Mouse (Mus musculus): ENCODE results near the gene Mrpl52.

The Mrpl52 gene

GRCm38 (mm10) chr14:54432837-54433830, 6.4 kb downstream of the Mrpl52 start:
- peak; percentile 68 for DNase-seq (ENCODE audit: low read depth)

- DNase-seq (ENCODE audit: low read depth): no peak
These were observed 7.3 kb downstream of the Mrpl52 start for GRCm38 (mm10) chr14:54433941-54434531.

GRCm38 (mm10) chr14:54435194-54435918, 8.6 kb downstream of the Mrpl52 start:
- peak; percentile 35 for DNase-seq (ENCODE audit: low read depth)

GRCm38 (mm10) chr14:54439155-54439554, 12.4 kb downstream of the Mrpl52 start:
- no peak for DNase-seq (ENCODE audit: low read depth)

- no peak for DNase-seq (ENCODE audit: low read depth)
These were observed 12.9 kb downstream of the Mrpl52 start for GRCm38 (mm10) chr14:54439610-54440009.

- DNase-seq (ENCODE audit: low read depth): no peak
These were observed 13.8 kb downstream of the Mrpl52 start for GRCm38 (mm10) chr14:54440538-54440937.

- no peak for DNase-seq (ENCODE audit: low read depth)
These were observed 14.7 kb downstream of the Mrpl52 start for GRCm38 (mm10) chr14:54441365-54441764.

DNA sequence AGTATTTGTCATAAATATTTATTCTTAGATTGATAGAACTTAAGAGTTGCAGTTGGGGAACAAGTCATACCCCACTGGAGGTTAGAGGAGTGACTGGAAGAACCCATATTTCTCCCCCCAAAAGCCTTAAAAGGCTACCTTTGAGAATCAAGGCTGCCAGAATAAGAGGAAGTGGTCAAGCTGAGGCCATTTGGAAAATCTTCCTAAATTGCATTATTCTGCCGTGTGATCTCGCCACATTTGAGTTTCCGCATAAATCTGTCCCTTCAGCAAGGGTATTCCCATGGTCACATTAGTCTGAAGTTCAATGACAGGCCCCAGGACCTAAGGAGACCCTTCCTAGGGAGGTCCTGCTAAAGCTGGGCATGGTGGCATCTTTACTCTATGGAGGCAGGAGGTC, 15.8 kb downstream of the Mrpl52 start:
- DNase-seq (ENCODE audit: low read depth): peak; percentile 26

- no peak for DNase-seq (ENCODE audit: low read depth)
These were observed 16.5 kb downstream of the Mrpl52 start for GRCm38 (mm10) chr14:54443196-54443595.

- DNase-seq (ENCODE audit: low read depth): no peak
These were observed 17.3 kb downstream of the Mrpl52 start for GRCm38 (mm10) chr14:54443712-54444618.

- DNase-seq (ENCODE audit: low read depth): no peak
These were observed 18.8 kb downstream of the Mrpl52 start for GRCm38 (mm10) chr14:54445476-54445875.

DNA sequence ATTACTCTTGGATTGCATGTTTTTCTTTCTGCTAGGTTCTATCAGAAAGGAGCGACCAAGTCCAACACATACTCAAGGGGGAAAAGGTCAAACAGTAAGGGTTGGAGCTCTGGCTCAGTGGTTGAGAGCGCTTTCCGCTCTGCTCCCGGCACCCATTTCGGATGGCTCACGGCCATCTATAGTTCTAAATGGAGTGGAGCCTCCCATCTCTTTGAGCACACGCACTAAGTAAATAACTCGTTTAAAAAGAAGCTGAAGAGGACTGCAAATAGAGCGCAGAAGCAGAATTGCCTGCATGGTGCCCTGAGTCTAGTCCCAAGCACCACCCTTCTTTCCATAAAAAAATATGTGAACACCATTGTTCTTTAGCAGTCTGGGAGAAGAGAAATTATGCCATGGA, 26.9 kb downstream of the Mrpl52 start:
- no peak for DNase-seq (ENCODE audit: low read depth)

DNA sequence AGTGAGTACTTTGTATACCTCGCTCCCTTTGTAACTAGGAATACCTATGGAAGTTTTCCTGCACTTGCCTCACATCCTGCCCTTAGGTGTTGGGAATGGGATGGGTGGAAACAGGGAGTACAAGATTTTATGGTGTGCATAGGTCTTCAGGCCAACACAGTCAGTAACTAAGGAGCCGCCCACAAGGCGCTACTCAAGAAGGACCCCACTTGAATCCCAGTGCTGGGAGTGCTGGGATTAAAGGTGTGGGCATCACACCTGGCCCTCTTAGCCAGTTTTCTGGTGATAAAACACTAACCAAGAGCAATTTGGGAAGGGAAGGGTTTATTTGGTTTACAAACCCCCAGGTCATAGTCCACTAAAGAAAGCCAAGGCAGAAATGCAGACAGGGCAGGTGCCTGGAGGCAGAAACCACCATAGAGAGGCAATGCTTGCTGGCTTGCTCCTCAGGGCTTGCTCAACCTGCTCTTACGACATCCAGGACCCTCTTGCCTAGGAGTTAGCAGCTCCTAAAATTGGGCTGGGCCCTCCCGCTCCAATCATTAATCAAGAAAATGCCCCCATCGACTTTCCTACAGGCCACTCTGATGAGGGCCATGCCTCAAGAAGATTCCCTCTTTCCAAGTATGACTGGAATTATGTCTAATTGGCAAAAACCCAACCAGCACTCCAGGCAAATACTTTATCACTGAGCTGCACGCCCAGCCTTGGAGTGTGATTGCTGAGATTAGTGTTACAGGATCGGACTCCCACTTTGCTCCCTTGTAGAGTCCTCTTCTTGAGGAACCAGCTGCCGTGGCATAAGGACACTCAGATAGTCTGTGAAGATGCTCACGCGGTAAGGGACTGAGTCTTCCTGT, 28.2 kb downstream of the Mrpl52 start:
- no peak for DNase-seq (ENCODE audit: low read depth)

GRCm38 (mm10) chr14:54457907-54458569, 31.3 kb downstream of the Mrpl52 start:
- DNase-seq (ENCODE audit: low read depth): no peak

GRCm38 (mm10) chr14:54462146-54462545, 35.4 kb downstream of the Mrpl52 start:
- DNase-seq (ENCODE audit: low read depth): no peak

DNA sequence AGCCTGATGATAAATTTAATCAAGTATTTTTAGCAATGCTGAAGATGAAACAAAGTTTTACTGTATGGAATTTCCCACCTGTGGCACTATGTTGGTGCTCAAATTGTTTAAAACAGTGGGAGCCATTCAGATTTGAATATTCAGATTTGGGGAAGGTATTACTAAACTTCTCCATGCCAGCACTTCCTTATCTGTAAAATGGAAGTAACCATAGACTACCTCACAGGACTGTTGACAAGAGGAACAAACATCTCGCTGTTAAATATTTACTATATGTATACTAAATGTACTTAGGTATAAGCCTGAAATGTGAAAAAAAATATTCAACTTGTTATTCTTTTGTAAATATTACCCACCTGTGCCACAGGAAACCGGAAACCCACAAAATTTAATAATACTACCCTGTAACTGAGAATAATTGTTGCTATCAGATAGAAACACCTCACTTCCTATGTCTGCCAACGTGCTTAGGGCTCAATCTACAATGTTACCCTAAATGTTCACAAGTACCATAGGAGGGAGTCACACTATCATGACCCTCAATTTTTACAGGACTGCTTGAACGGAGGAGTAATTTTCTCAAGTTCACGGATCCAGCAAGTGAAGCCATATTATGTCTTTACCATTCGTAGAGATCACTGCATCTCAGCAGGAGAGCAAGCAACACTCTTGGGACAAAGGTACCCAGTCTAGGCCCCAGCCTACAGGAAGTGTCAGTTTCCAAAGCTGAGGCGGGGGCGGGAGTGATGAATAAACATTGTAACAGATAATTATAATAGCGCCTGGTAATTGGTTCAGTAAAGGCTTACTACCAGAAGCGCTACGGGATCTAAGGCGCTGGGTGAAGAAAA, 36.6 kb downstream of the Mrpl52 start:
- peak; percentile 69 for DNase-seq (ENCODE audit: low read depth)

DNA sequence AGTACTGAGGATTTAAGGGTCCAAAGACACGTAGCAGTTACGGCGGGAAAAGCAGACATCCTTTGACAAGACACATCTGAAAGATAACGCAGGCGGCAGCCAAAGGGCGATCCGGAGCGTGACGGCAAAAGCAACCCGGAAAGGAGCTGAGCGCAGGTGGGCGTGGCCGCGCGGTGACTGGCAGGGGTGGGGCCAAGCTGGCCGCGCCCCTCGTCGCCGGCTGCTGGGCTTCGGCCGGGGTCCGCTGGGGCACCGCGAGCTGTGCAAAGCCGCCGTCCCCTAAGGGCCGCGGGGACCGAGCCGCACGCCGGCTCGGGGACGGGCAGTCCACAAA, 37.2 kb downstream of the Mrpl52 start, which contains the start of gene Lrp10:
Gene Lrp10 (plus strand): TSS at position 179 of the 334 bp plus-strand sequence.
- DNase-seq (ENCODE audit: low read depth): peak; percentile 91

DNA sequence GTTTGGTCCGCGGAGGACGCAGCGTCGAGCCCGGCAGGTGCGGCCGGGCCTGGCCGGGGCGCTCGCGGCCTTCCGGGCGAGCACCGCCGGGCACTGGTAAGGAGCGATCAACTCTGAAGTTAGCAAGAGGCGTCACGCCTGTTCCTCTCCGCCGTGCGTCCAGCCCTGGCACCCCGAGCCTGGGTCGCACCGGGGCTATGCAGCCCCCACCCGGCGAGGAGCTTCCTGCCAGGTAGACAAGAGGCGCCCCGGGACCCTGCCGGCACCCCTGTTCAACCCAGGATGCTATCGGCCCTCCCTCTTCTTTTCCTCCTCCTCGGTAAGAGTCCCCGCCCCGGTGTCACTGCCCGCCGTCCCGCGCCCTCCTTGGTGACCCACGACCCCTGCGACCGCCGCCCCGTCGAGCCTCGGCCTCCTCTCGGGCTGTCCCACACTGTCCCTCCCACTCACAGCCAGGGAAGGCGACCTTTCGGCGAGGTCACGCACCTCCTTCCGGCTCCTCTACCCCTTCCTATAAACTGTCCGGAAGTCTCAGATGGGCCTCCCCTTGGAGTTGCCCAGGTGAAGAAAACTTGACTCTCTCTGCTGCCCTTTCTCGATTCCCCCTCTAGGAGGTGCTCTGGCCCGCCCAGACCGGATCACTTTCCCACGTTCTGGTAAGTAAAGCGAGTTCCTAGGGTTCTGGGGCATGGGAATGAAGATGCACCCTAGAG, 37.7 kb downstream of the Mrpl52 start:
- DNase-seq (ENCODE audit: low read depth): peak; percentile 93

Data from 416B (cell line).